Mouse (Mus musculus): ENCODE data around the gene Depdc5. TPM values are rescaled to one million over a fixed set of nuclear protein-coding genes. Genes with fewer than 3 reads are reported as not detected.
A peak's percentile ranks its signal among the peaks of the same experiment; 100 is the strongest.
"Not testable (repeated sequence)": the region's sequence is repeated elsewhere in the genome, so short reads cannot be mapped to it uniquely, and the experiment has no call there.

The Depdc5 gene
- polyA plus RNA-seq, 1 experiment from 2014 or later: 3.0 TPM

- Histone ChIP-seq H3K4me2 (ENCODE audit: low read depth, low read length) (no peak overlapping the region), H3K9ac (replicated peaks) (no peak overlapping the region), H3K36me3 (replicated peaks; ENCODE audit: insufficient read depth, low read length) (peaks cover 6% of the 10 kb centered on the region; the same call in 1 of the 2 replicates), H3K4me3 (ENCODE audit: low read depth, low read length) (no peak overlapping the region), H3K27ac (ENCODE audit: low read depth) (no peak overlapping the region), H3K27me3 (ENCODE audit: insufficient read depth, low read length) (no peaks in the 10 kb centered on the region), H3K4me1 (ENCODE audit: insufficient read depth) (peaks cover 3% of the 10 kb centered on the region), H3K9me3 (ENCODE audit: low read length) (no peaks in the 10 kb centered on the region)
- WGBS (ENCODE audit: insufficient replicate concordance): 88% methylated on average over 5 of the region's 5 CpGs
- TF ChIP-seq CTCF (IDR thresholded peaks at IDR 0.05; ENCODE audit: low read depth) (no peak), EP300 (IDR thresholded peaks at IDR 0.05; ENCODE audit: low read depth) (no peak)
- ATAC-seq (no peak), DNase-seq (no peak)
These were observed 6.0 kb downstream of the Depdc5 start for GRCm38 (mm10) chr5:32869389-32870024.

- Histone ChIP-seq H3K9me3 (ENCODE audit: low read length) (no peaks in the 10 kb centered on the region), H3K4me2 (ENCODE audit: low read depth, low read length) (no peak overlapping the region), H3K9ac (replicated peaks) (no peak overlapping the region), H3K4me3 (ENCODE audit: low read depth, low read length) (no peak overlapping the region), H3K27ac (ENCODE audit: low read depth) (no peak overlapping the region), H3K27me3 (ENCODE audit: insufficient read depth, low read length) (no peaks in the 10 kb centered on the region), H3K4me1 (ENCODE audit: insufficient read depth) (no peaks in the 10 kb centered on the region), H3K36me3 (replicated peaks; ENCODE audit: insufficient read depth, low read length) (peaks cover 15% of the 10 kb centered on the region)
- DNase-seq (no peak), ATAC-seq (no peak)
- 93% methylated on average over 5 of the region's 5 CpGs for WGBS (ENCODE audit: insufficient replicate concordance)
- TF ChIP-seq EP300 (IDR thresholded peaks at IDR 0.05; ENCODE audit: low read depth) (no peak), CTCF (IDR thresholded peaks at IDR 0.05; ENCODE audit: low read depth) (no peak)
These were observed 8.8 kb downstream of the Depdc5 start for GRCm38 (mm10) chr5:32872346-32872745.

GRCm38 (mm10) chr5:32886739-32887138 is 23.2 kb downstream of the Depdc5 start:
- ATAC-seq (no peak), DNase-seq (no peak)
- WGBS (ENCODE audit: insufficient replicate concordance): 68% methylated on average over 3 of the region's 3 CpGs
- Histone ChIP-seq H3K9me3 (ENCODE audit: low read length) (no peaks in the 10 kb centered on the region), H3K4me1 (ENCODE audit: insufficient read depth) (no peaks in the 10 kb centered on the region), H3K27ac (ENCODE audit: low read depth) (no peak overlapping the region), H3K36me3 (replicated peaks; ENCODE audit: insufficient read depth, low read length) (peaks cover 36% of the 10 kb centered on the region), H3K4me2 (ENCODE audit: low read depth, low read length) (no peak overlapping the region), H3K27me3 (ENCODE audit: insufficient read depth, low read length) (no peaks in the 10 kb centered on the region), H3K9ac (replicated peaks) (no peak overlapping the region), H3K4me3 (ENCODE audit: low read depth, low read length) (no peak overlapping the region)
- no peak for TF ChIP-seq EP300 (IDR thresholded peaks at IDR 0.05; ENCODE audit: low read depth)
- no peak for TF ChIP-seq CTCF (IDR thresholded peaks at IDR 0.05; ENCODE audit: low read depth)

GRCm38 (mm10) chr5:32907496-32907895 is 44.0 kb downstream of the Depdc5 start:
- H3K36me3 ChIP-seq (replicated peaks; ENCODE audit: insufficient read depth, low read length): peaks cover 36% of the 10 kb centered on the region
- H3K27me3 ChIP-seq (ENCODE audit: insufficient read depth, low read length): no peaks in the 10 kb centered on the region
- ATAC-seq (no peak), DNase-seq (no peak)
- H3K27ac ChIP-seq (ENCODE audit: low read depth): no peak overlapping the region
- H3K4me3 ChIP-seq (ENCODE audit: low read depth, low read length): no peak overlapping the region
- H3K4me2 ChIP-seq (ENCODE audit: low read depth, low read length): no peak overlapping the region
- TF ChIP-seq EP300 (IDR thresholded peaks at IDR 0.05; ENCODE audit: low read depth) (no peak), CTCF (IDR thresholded peaks at IDR 0.05; ENCODE audit: low read depth) (no peak)
- 76% methylated on average over 1 of the region's 1 CpGs for WGBS (ENCODE audit: insufficient replicate concordance)
- no peaks in the 10 kb centered on the region for H3K9me3 ChIP-seq (ENCODE audit: low read length)
- H3K4me1 ChIP-seq (ENCODE audit: insufficient read depth): no peaks in the 10 kb centered on the region
- H3K9ac ChIP-seq (replicated peaks): no peak overlapping the region

- Histone ChIP-seq H3K4me2 (ENCODE audit: low read depth, low read length) (no peak overlapping the region), H3K36me3 (replicated peaks; ENCODE audit: insufficient read depth, low read length) (peaks cover 32% of the 10 kb centered on the region), H3K9me3 (ENCODE audit: low read length) (no peaks in the 10 kb centered on the region), H3K9ac (replicated peaks) (no peak overlapping the region), H3K27me3 (ENCODE audit: insufficient read depth, low read length) (no peaks in the 10 kb centered on the region), H3K27ac (ENCODE audit: low read depth) (no peak overlapping the region), H3K4me3 (ENCODE audit: low read depth, low read length) (no peak overlapping the region), H3K4me1 (ENCODE audit: insufficient read depth) (no peaks in the 10 kb centered on the region)
- WGBS (ENCODE audit: insufficient replicate concordance): 71% methylated on average over 3 of the region's 3 CpGs
- no peak for ATAC-seq
- peak; percentile 34 for TF ChIP-seq CTCF (IDR thresholded peaks at IDR 0.05; ENCODE audit: low read depth)
- TF ChIP-seq EP300 (IDR thresholded peaks at IDR 0.05; ENCODE audit: low read depth): no peak
- no peak for DNase-seq
These were observed 50.6 kb downstream of the Depdc5 start for GRCm38 (mm10) chr5:32914071-32914470.

- H3K36me3 ChIP-seq (replicated peaks; ENCODE audit: insufficient read depth, low read length): peaks cover 22% of the 10 kb centered on the region
- H3K9ac ChIP-seq (replicated peaks); ATAC-seq; H3K4me2 ChIP-seq (ENCODE audit: low read depth, low read length); DNase-seq; H3K27ac ChIP-seq (ENCODE audit: low read depth); H3K4me3 ChIP-seq (ENCODE audit: low read depth, low read length); H3K4me1 ChIP-seq (ENCODE audit: insufficient read depth); H3K27me3 ChIP-seq (ENCODE audit: insufficient read depth, low read length); H3K9me3 ChIP-seq (ENCODE audit: low read length): not testable (repeated sequence)
- 89% methylated on average over 2 of the region's 2 CpGs for WGBS (ENCODE audit: insufficient replicate concordance)
These were observed 55.8 kb downstream of the Depdc5 start for GRCm38 (mm10) chr5:32919281-32919680.

GRCm38 (mm10) chr5:32922906-32923305 is 59.4 kb downstream of the Depdc5 start:
- TF ChIP-seq CTCF (IDR thresholded peaks at IDR 0.05; ENCODE audit: low read depth): no peak
- TF ChIP-seq EP300 (IDR thresholded peaks at IDR 0.05; ENCODE audit: low read depth): no peak
- Histone ChIP-seq H3K36me3 (replicated peaks; ENCODE audit: insufficient read depth, low read length) (peaks cover 45% of the 10 kb centered on the region), H3K4me1 (ENCODE audit: insufficient read depth) (no peaks in the 10 kb centered on the region), H3K27me3 (ENCODE audit: insufficient read depth, low read length) (no peaks in the 10 kb centered on the region), H3K27ac (ENCODE audit: low read depth) (no peak overlapping the region), H3K4me3 (ENCODE audit: low read depth, low read length) (no peak overlapping the region), H3K9ac (replicated peaks) (no peak overlapping the region), H3K4me2 (ENCODE audit: low read depth, low read length) (no peak overlapping the region), H3K9me3 (ENCODE audit: low read length) (no peaks in the 10 kb centered on the region)
- DNase-seq (no peak), ATAC-seq (no peak)
- WGBS (ENCODE audit: insufficient replicate concordance): 88% methylated on average over 4 of the region's 4 CpGs
